Mouse (Mus musculus) intestine, embryonic 15.5 days (tissue): ENCODE measurements at regions not wholly inside any gene's neighbourhood (a gene's known extent, or its start where the extent isn't known, plus 50 kb on each side); places are given as distances from the start of the nearest gene placed in this dataset.

ENCODE experiments used
- ATAC-seq: fragments of 200-750 bp; cut with Nextera tagmentation; 2 replicates; pipeline ENCODE4 v1.8.0; 2017; ENCODE audit warnings: moderate TSS enrichment, moderate library complexity
- H3K27ac ChIP-seq: fragments of 300-500 bp; sonication (generic); 2 replicates; pipeline ENCODE4 v1.5.1; 2015; ENCODE audit warnings: mild to moderate bottlenecking, inconsistent platforms
- H3K27me3 ChIP-seq: fragments of 300-500 bp; sonication (generic); replicated peaks from 2 replicates; pipeline ENCODE4 v1.6.1; 2015; ENCODE audit warnings: inconsistent platforms
- H3K36me3 ChIP-seq: fragments of 300-500 bp; sonication (generic); 2 replicates; pipeline ENCODE4 v1.6.1; 2015; ENCODE audit warnings: inconsistent platforms
- H3K4me1 ChIP-seq: fragments of 300-500 bp; sonication (generic); replicated peaks from 2 replicates; pipeline ENCODE4 v1.6.1; 2015; ENCODE audit warnings: inconsistent platforms
- H3K4me2 ChIP-seq: fragments of 300-500 bp; sonication (generic); replicated peaks from 2 replicates; pipeline ENCODE4 v1.6.1; 2015; ENCODE audit warnings: mild to moderate bottlenecking, inconsistent platforms
- H3K4me3 ChIP-seq: fragments of 300-500 bp; sonication (generic); replicated peaks from 2 replicates; pipeline ENCODE4 v1.5.1; 2015; ENCODE audit warnings: inconsistent platforms
- H3K9ac ChIP-seq: fragments of 300-500 bp; sonication (generic); 2 replicates; pipeline ENCODE4 v1.6.1; 2015; ENCODE audit warnings: inconsistent platforms
- H3K9me3 ChIP-seq: fragments of 300-500 bp; sonication (generic); 2 replicates; pipeline ENCODE4 v1.6.1; 2016; ENCODE audit warnings: inconsistent platforms
- WGBS: fragments of 180-500 bp; shearing (Covaris S2); methylation state at CpG from one replicate; pipeline ENCODE4 v1.1.7; 2015; 5-methylcytosine and 5-hydroxymethylcytosine counted together

DNA sequence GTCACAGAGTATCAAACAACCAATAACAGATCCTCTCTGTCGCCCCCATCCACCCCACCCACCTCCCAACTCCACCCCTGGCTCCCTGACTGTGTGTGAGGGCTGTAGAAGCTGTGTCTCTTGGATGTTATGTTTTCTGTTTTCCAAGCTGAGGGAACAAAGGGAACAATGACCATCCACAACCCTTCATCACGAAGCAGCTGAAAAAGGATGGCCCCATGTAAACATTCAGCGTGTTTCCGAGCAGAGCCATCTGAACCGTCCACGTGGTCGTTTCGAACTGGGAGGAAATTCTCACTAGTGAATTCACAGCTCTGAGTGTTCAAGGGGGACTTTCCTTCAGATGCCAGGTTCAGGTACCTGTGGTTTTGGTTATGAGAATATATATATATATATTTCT lies 84.1 kb upstream of the Nck2 start:
- peak; percentile 26; the same call in 1 of the 2 replicates for ATAC-seq
- no peaks in the 10 kb centered on the region for H3K27me3 ChIP-seq
- H3K36me3 ChIP-seq: no peaks in the 10 kb centered on the region
- H3K4me3 ChIP-seq: no peak overlapping the region
- H3K9me3 ChIP-seq: no peaks in the 10 kb centered on the region
- WGBS: 22% methylated on average over 8 of the region's 8 CpGs
- no peak overlapping the region for H3K9ac ChIP-seq
- H3K4me2 ChIP-seq: no peak overlapping the region
- H3K4me1 ChIP-seq: peaks cover 19% of the 10 kb centered on the region
- 0 out of 2 replicates have a peak overlapping the region, but pooled peaks have one; percentile 48 for H3K27ac ChIP-seq

DNA sequence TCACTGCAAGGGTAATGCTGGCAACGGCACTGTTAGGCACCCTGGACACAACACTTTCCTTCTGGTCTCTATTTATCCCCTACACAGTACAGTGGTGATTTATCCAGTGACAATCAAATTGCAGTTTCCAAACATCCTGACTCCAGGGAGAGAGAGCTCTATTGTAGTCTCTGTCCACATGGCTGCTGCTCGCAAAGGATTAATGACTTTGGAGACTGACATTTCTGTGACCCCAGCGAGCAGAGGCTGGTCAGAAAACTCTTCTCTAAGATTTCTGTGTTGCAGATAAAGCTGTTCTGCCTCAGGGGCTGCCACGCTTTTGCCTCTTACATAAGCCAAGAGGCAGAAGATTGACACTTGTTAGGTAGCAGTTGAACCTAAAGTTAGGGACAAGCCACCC lies 83.6 kb upstream of the Nck2 start:
- H3K27me3 ChIP-seq: no peaks in the 10 kb centered on the region
- ATAC-seq: peak; percentile 76
- H3K36me3 ChIP-seq: no peaks in the 10 kb centered on the region
- 25% methylated on average over 4 of the region's 4 CpGs for whole genome bisulfite sequencing
- H3K9me3 ChIP-seq: no peaks in the 10 kb centered on the region
- peaks cover 19% of the 10 kb centered on the region for H3K4me1 ChIP-seq
- H3K4me3 ChIP-seq: no peak overlapping the region
- H3K27ac ChIP-seq: peak overlapping the region; percentile 24; the same call in 1 of the 2 replicates
- H3K4me2 ChIP-seq: no peak overlapping the region
- H3K9ac ChIP-seq: no peak overlapping the region

DNA sequence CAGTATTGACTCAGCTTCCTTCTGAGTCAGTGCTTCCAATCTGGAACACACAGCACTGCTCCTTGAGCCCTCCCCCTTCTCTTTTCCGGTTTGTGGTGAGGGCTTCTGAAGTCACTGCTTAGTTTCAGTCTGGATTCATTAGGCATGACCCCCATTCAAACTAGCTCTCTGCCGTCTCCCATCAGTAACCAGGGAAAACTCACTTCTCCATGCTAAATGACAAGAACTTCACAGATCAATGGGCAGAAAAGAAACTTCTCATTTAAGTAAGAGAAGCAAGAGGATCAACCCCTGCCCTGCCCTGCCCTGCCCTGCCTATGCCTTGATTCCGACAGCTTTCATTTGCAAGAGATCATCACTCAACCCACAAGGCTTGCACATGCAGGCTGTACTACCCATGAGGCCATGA lies 82.9 kb upstream of the Nck2 start:
- H3K9me3 ChIP-seq: no peaks in the 10 kb centered on the region
- no peaks in the 10 kb centered on the region for H3K27me3 ChIP-seq
- H3K4me3 ChIP-seq: no peak overlapping the region
- H3K27ac ChIP-seq: peak overlapping the region; percentile 51; the same call in 1 of the 2 replicates
- peak; percentile 40; the same call in 1 of the 2 replicates for ATAC-seq
- WGBS: 40% methylated on average over 3 of the region's 3 CpGs
- H3K4me2 ChIP-seq: no peak overlapping the region
- no peaks in the 10 kb centered on the region for H3K36me3 ChIP-seq
- no peak overlapping the region for H3K9ac ChIP-seq
- H3K4me1 ChIP-seq: peaks cover 19% of the 10 kb centered on the region

DNA sequence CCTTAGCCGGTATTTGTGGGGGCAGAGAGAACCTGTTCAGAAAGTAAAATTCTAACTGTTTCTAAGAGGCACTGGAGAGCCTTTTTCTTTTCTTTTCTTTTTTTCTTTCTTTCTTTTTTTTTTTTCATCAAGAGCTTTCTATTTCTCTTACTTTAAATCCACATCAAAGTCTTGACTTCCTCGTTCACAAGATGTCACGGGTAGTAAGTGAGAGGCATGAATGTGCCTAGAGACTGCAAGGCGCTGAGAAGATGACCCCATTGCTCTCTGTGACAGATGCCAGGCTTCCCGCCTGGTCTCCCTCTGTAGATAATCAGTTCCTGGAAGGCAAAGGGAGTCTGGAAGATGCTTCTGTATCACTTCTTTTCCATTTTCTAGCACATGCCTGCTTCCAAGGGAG lies 82.2 kb upstream of the Nck2 start:
- Histone ChIP-seq H3K9me3 (no peaks in the 10 kb centered on the region), H3K27me3 (no peaks in the 10 kb centered on the region), H3K4me2 (no peak overlapping the region), H3K9ac (no peak overlapping the region), H3K4me1 (peaks cover 19% of the 10 kb centered on the region), H3K27ac (no peak overlapping the region), H3K36me3 (no peaks in the 10 kb centered on the region), H3K4me3 (no peak overlapping the region)
- 51% methylated on average over 5 of the region's 5 CpGs for WGBS
- ATAC-seq: no peak

DNA sequence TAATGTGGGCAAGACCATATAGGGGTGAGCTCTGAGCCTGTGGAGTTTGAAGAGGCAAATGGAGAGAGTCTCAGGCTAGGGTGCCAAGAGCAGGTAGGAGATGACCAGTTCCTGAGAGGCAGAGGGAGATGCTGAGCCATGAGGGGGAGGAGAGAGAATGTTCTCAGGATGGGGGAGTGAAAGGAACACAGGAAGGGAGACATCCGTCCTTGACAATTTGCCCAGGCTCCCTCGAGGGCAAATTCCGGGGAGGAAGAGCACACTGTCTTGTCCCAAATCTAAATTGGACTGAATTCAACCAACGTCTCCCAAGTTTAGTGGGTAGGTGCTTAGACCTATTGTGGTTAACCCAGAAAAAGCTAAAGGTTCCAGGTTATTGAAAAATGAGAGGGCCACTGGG lies 81.2 kb upstream of the Nck2 start:
- no peak overlapping the region for H3K27ac ChIP-seq
- no peaks in the 10 kb centered on the region for H3K27me3 ChIP-seq
- no peak for ATAC-seq
- no peak overlapping the region for H3K9ac ChIP-seq
- H3K4me1 ChIP-seq: peaks cover 19% of the 10 kb centered on the region
- H3K4me3 ChIP-seq: no peak overlapping the region
- 79% methylated on average over 4 of the region's 4 CpGs for WGBS
- no peaks in the 10 kb centered on the region for H3K36me3 ChIP-seq
- H3K4me2 ChIP-seq: no peak overlapping the region
- H3K9me3 ChIP-seq: no peaks in the 10 kb centered on the region

DNA sequence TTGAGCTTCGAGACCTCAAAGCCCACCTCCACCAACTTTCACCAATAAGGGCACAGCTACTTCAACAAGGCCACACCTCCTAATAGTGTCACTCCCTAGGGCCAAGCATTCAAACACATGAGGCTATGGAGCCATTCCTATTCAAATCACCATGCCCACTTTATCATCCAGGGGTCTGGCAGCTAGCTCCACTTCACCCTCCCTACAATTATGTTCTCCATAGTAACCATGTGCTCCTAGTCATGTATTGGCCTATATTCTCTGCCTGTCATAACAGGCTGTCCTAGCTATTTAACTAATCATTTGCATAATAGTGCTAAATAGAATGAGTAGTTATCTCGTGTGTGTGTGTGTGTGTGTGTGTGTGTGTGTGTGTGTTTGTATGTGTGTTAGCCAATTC lies 77.9 kb upstream of the Nck2 start:
- H3K4me1 ChIP-seq: peaks cover 5% of the 10 kb centered on the region; the same call in 1 of the 2 replicates
- no peak overlapping the region for H3K27ac ChIP-seq
- H3K9me3 ChIP-seq: no peaks in the 10 kb centered on the region
- H3K4me2 ChIP-seq: no peak overlapping the region
- H3K4me3 ChIP-seq: no peak overlapping the region
- 0 out of 2 replicates have a peak, but pooled peaks have one; percentile 25 for ATAC-seq
- H3K36me3 ChIP-seq: no peaks in the 10 kb centered on the region
- no peaks in the 10 kb centered on the region for H3K27me3 ChIP-seq
- 76% methylated on average over 2 of the region's 2 CpGs for WGBS
- H3K9ac ChIP-seq: no peak overlapping the region

DNA sequence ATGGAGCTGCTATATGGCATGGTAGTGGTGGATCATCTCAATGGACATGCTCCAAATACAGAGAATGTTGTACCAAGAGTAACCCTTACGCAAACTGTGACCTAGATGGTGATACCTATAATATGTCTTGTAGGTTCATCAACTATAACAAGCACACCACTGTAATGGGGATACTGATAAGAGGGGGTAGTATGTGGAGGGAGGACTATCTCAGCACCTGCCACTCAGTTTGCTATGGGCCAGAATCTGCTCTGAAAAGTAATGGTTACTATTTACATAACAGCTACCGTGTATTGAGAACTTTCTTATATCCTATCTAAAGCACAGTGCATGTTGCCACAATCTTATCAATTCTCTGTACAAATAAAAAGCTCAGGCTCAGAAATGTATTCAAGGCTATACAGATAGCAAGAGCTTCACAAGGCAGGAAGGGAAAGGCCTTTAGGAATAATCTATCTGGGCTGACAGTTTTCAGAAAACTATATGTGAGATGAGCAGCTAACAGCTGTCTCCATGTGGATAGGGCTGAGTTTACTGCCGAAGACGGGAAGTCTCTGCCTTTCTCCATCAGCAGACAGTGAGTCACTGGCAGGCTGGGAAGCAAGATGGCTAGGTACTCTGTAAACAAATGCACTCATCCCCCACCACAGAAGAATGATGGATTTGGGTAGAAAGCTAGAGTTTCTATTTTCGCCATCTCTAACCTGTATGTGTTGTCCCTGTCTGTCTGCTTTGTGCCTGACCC lies 77.1 kb upstream of the Nck2 start:
- H3K9me3 ChIP-seq: no peaks in the 10 kb centered on the region
- no peaks in the 10 kb centered on the region for H3K4me1 ChIP-seq
- H3K36me3 ChIP-seq: no peaks in the 10 kb centered on the region
- no peak overlapping the region for H3K4me3 ChIP-seq
- H3K9ac ChIP-seq: no peak overlapping the region
- 61% methylated on average over 5 of the region's 5 CpGs for WGBS
- H3K27me3 ChIP-seq: no peaks in the 10 kb centered on the region
- H3K27ac ChIP-seq: no peak overlapping the region
- no peak for ATAC-seq
- H3K4me2 ChIP-seq: no peak overlapping the region

DNA sequence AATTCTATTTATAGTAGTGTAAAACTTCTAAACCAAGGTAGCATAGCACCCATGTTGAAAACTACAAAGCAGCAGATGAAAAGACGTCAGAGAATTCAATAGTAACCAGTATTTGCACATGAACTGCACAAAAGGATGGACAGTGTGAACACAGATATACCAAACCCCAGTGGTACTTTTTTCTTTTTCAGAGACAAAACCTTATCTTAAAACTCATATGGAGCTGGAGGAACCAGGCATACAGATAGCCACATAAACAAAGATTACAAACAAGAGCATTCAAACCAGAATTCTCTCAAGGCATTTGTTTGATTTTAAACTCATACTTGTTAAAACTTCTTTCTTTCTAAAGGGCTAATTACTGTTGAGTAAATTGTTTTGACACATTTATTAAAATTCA lies 72.5 kb upstream of the Nck2 start:
- no peaks in the 10 kb centered on the region for H3K36me3 ChIP-seq
- WGBS: 75% methylated on average over 1 of the region's 1 CpGs
- no peaks in the 10 kb centered on the region for H3K9me3 ChIP-seq
- ATAC-seq: no peak
- no peak overlapping the region for H3K9ac ChIP-seq
- no peaks in the 10 kb centered on the region for H3K4me1 ChIP-seq
- no peak overlapping the region for H3K27ac ChIP-seq
- no peak overlapping the region for H3K4me3 ChIP-seq
- no peaks in the 10 kb centered on the region for H3K27me3 ChIP-seq
- no peak overlapping the region for H3K4me2 ChIP-seq

DNA sequence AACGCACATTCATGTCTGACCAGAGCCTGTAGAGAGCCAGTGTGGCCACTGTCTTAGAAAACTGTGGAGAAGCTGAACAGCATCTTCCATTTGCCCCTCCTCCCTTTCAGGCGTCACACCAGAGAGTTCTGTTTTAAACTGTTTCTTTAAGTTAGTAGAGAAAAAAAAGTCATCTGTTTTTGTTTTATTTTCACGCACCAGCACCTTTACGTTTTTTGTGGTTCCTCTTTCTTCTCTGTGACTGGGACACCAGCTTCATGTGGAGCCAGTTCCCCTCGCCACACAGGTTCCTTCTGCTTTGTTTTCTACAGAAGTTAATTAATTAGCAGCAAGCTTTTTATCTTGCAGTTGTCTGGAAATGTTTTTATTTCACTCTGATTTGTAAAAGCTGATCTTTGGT lies 69.4 kb upstream of the Nck2 start:
- no peak overlapping the region for H3K4me2 ChIP-seq
- no peaks in the 10 kb centered on the region for H3K9me3 ChIP-seq
- WGBS: 74% methylated on average over 5 of the region's 5 CpGs
- no peak overlapping the region for H3K4me3 ChIP-seq
- no peaks in the 10 kb centered on the region for H3K27me3 ChIP-seq
- no peak for ATAC-seq
- no peaks in the 10 kb centered on the region for H3K4me1 ChIP-seq
- H3K27ac ChIP-seq: no peak overlapping the region
- no peak overlapping the region for H3K9ac ChIP-seq
- H3K36me3 ChIP-seq: no peaks in the 10 kb centered on the region

DNA sequence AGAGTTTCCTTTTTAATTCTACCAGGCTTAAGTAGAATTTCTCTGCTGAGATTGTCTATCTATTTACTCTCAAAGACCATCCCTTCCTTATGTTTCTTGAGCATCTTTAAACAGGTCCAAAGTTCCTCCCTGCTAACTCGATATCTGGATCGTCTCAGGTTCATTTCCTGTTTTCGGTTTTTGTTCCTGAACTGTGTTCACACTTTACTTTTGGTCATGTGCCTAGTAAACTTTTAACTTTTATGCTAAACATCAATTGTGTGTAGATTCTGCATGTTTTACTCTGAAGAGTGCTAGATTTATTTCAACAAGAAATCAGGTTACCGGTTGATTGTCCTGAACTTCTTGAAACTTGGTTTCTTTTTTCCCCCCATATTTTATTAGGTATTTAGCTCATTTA lies 68.5 kb upstream of the Nck2 start:
- no peak for ATAC-seq
- Histone ChIP-seq H3K27me3 (no peaks in the 10 kb centered on the region), H3K36me3 (no peaks in the 10 kb centered on the region), H3K9me3 (no peaks in the 10 kb centered on the region), H3K4me2 (no peak overlapping the region), H3K27ac (no peak overlapping the region), H3K4me1 (no peaks in the 10 kb centered on the region), H3K9ac (no peak overlapping the region), H3K4me3 (no peak overlapping the region)
- 87% methylated on average over 4 of the region's 4 CpGs for WGBS

DNA sequence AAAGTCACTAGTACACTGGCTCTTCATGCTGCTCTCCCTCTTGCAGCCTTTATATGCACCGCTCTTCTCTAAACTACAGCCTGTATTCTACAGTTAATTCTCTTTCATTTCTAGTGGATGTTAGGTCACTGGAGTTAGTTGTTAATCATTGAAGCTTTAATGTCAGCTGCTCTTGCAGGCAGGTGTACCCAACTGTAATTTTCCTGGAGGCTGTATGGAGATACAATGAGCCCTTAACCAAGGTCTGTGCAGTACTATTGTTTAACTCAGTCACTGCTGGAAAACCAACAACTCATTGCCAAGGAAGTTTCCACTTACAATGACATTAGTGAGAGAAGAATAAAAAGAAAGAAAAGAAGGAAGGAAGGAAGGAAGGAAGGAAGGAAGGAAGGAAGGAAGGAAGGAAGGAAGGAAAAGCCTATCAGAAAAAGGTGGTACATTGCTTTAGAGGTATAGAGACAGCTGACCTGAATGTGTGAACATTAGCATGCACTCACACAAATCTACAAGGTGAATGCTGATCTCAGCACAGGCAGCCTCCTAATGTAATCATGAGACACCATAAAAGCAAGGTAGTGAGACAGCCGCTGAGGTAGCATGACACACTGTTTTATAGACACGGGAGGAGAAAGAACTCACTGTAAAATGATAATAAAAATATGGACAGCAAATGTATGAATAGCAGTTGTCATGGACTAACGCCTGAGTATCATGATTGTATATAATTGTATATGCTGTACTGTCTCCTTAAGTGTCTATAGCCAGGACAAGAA lies 66.7 kb upstream of the Nck2 start:
- H3K27ac ChIP-seq: no peak overlapping the region

DNA sequence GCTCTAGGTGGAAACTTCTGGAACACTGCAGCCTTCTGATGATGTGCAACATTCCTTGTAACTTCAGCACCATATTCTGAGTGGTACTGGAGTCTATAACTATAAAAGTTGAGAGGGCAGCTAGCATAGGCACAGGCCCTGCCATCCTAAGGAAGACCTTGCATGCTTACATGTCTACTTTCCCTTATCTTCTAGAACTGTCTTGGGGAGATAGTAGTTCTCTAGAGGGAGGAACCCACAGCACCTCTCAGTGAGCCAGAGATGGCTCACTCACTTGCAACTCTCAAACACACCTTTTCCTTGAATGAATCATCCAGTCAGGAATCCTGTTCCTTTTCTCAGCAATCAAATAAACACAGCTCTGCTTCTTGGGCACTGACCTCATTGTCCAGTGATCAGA lies 59.4 kb upstream of the Nck2 start:
- Histone ChIP-seq H3K4me1 (no peaks in the 10 kb centered on the region), H3K9me3 (no peaks in the 10 kb centered on the region), H3K9ac (no peak overlapping the region), H3K4me2 (no peak overlapping the region), H3K36me3 (no peaks in the 10 kb centered on the region), H3K27me3 (no peaks in the 10 kb centered on the region), H3K27ac (no peak overlapping the region), H3K4me3 (no peak overlapping the region)
- no peak for ATAC-seq

More for the DNA sequence above, 66.7 kb upstream of the Nck2 start:
- no peaks in the 10 kb centered on the region for H3K36me3 ChIP-seq
- WGBS: 76% methylated on average over 4 of the region's 4 CpGs
- H3K4me1 ChIP-seq: no peaks in the 10 kb centered on the region
- H3K9me3 ChIP-seq: no peaks in the 10 kb centered on the region
- no peak overlapping the region for H3K4me2 ChIP-seq
- H3K27me3 ChIP-seq: no peaks in the 10 kb centered on the region
- no peak overlapping the region for H3K9ac ChIP-seq
- peak; percentile 79 for ATAC-seq
- no peak overlapping the region for H3K4me3 ChIP-seq

DNA sequence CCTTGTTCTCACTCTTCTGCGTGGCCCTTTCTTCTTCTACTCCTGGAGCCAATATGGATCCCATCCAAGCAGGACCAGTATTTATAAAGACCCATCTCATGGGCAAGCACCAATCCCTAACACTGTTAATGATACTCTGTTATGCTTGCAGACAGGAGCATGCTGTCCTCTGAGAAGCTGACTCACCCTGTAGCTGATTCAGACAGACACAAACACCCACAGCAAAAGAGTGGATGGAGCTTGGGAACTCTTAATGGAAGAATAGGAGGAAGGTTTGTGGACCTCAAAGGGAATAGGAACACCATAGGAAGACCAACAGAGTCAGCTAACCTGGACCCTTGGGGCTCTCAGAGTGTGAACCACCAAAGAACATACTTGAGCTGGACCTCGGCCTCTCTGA lies 50.3 kb upstream of the Nck2 start:
- H3K36me3 ChIP-seq: no peaks in the 10 kb centered on the region
- no peak for ATAC-seq
- no peak overlapping the region for H3K4me2 ChIP-seq
- no peak overlapping the region for H3K9ac ChIP-seq
- no peaks in the 10 kb centered on the region for H3K4me1 ChIP-seq
- no peak overlapping the region for H3K4me3 ChIP-seq
- no peak overlapping the region for H3K27ac ChIP-seq
- 86% methylated on average over 2 of the region's 2 CpGs for WGBS
- no peaks in the 10 kb centered on the region for H3K27me3 ChIP-seq
- no peaks in the 10 kb centered on the region for H3K9me3 ChIP-seq
